Mouse (Mus musculus): Measurements from ENCODE around the gene Tbc1d10b. TPM values are rescaled to one million over a fixed set of nuclear protein-coding genes. Genes with fewer than 3 reads are reported as not detected.

The Tbc1d10b gene
- total and polyA plus RNA-seq, 3 experiments: 37.4 to 70.3 TPM; not detected in 1

GRCm38 (mm10) chr7:127192989-127193388 lies 15.3 kb downstream of the Tbc1d10b start:
- H3K27ac ChIP-seq (ENCODE audit: control insufficient read depth, low read depth, low read length): no peak overlapping the region
- peaks cover 14% of the 10 kb centered on the region for H3K79me2 ChIP-seq (ENCODE audit: control insufficient read depth, insufficient read depth, low read length, poor library complexity)
- no peak for TF ChIP-seq HCFC1 (IDR thresholded peaks at IDR 0.05; ENCODE audit: low read depth, low read length)
- no peak for TF ChIP-seq MAFK (IDR thresholded peaks at IDR 0.05; ENCODE audit: borderline replicate concordance, low read depth, low read length)
- no peak for TF ChIP-seq SMC3 (IDR thresholded peaks at IDR 0.05; ENCODE audit: low read depth, low read length)
- TF ChIP-seq MEF2A (IDR thresholded peaks at IDR 0.05; ENCODE audit: extremely low read depth, insufficient replicate concordance, low read depth, low read length, poor library complexity, severe bottlenecking): no peak
- TF ChIP-seq MAX (IDR thresholded peaks at IDR 0.05; ENCODE audit: low read length): no peak
- no peak for TF ChIP-seq TCF12 (IDR thresholded peaks at IDR 0.05; ENCODE audit: low read depth, low read length)
- no peak for TF ChIP-seq ZNF384 (IDR thresholded peaks at IDR 0.05; ENCODE audit: low read depth, low read length)
- no peak for TF ChIP-seq POLR2AphosphoS2 (IDR thresholded peaks at IDR 0.05; ENCODE audit: low read length)
- no peak for TF ChIP-seq RCOR1 (IDR thresholded peaks at IDR 0.05; ENCODE audit: low read depth, low read length)
- TF ChIP-seq SIN3A (IDR thresholded peaks at IDR 0.05; ENCODE audit: low read length): no peak
- TF ChIP-seq GATA1 (IDR thresholded peaks at IDR 0.05; ENCODE audit: low read depth, low read length): no peak
- TF ChIP-seq POLR2A (IDR thresholded peaks at IDR 0.05; ENCODE audit: control insufficient read depth in 1 of 2, insufficient read depth in 1 of 2, low read depth in 1 of 2, low read length in 2 of 2, poor library complexity in 1 of 2): no peak
- TF ChIP-seq NELFE (IDR thresholded peaks at IDR 0.05; ENCODE audit: low read depth, low read length): no peak
- TF ChIP-seq NRF1 (IDR thresholded peaks at IDR 0.05; ENCODE audit: insufficient read depth, low read depth, low read length, poor library complexity, severe bottlenecking): no peak
- TF ChIP-seq MYB (IDR thresholded peaks at IDR 0.05; ENCODE audit: low read depth, low read length): no peak
- no peak for DNase-seq (ENCODE audit: low read depth, low spot score)
- peaks cover 0 to 12% of the 10 kb centered on the region in 2 experiments; a peak in 2 of 4 replicates for H3K36me3 ChIP-seq (ENCODE audit: control insufficient read depth in 1 of 2, insufficient read depth in 2 of 2, low read length in 2 of 2)
- peaks cover 0 to 12% of the 10 kb centered on the region in 2 experiments; a peak in 2 of 4 replicates for H3K4me1 ChIP-seq (ENCODE audit: control insufficient read depth in 1 of 2, insufficient read depth in 2 of 2, low read length in 2 of 2)
- H3K9me3 ChIP-seq (replicated peaks; ENCODE audit: insufficient read depth, low read length): no peaks in the 10 kb centered on the region
- H3K9ac ChIP-seq (ENCODE audit: control insufficient read depth, low read depth, low read length, poor library complexity, severe bottlenecking): no peak overlapping the region
- H3K27me3 ChIP-seq (ENCODE audit: control insufficient read depth in 1 of 2, insufficient read depth in 2 of 2, low read length in 2 of 2): no peaks in the 10 kb centered on the region
- no peak overlapping the region for H3K4me3 ChIP-seq (ENCODE audit: control insufficient read depth in 1 of 2, insufficient read depth in 1 of 2, low read depth in 2 of 2, low read length in 2 of 2)

- Histone ChIP-seq H3K36me3 (ENCODE audit: control insufficient read depth in 1 of 2, insufficient read depth in 2 of 2, low read length in 2 of 2) (peaks cover 0 to 10% of the 10 kb centered on the region in 2 experiments; a peak in 2 of 4 replicates), H3K4me3 (ENCODE audit: control insufficient read depth in 1 of 2, insufficient read depth in 1 of 2, low read depth in 2 of 2, low read length in 2 of 2) (no peak overlapping the region), H3K4me1 (ENCODE audit: control insufficient read depth in 1 of 2, insufficient read depth in 2 of 2, low read length in 2 of 2) (peaks cover 0 to 6% of the 10 kb centered on the region in 2 experiments; a peak in 3 of 4 replicates), H3K79me2 (ENCODE audit: control insufficient read depth, insufficient read depth, low read length, poor library complexity) (peaks cover 14% of the 10 kb centered on the region), H3K9ac (ENCODE audit: control insufficient read depth, low read depth, low read length, poor library complexity, severe bottlenecking) (no peak overlapping the region), H3K27ac (ENCODE audit: control insufficient read depth, low read depth, low read length) (no peak overlapping the region), H3K9me3 (replicated peaks; ENCODE audit: insufficient read depth, low read length) (no peaks in the 10 kb centered on the region), H3K27me3 (ENCODE audit: control insufficient read depth in 1 of 2, insufficient read depth in 2 of 2, low read length in 2 of 2) (no peaks in the 10 kb centered on the region)
- DNase-seq (ENCODE audit: low read depth, low spot score): no peak
- TF ChIP-seq EP300 (IDR thresholded peaks at IDR 0.05; ENCODE audit: low read depth in 1 of 2, low read length in 2 of 2): no peak
- TF ChIP-seq GATA1 (IDR thresholded peaks at IDR 0.05; ENCODE audit: low read depth, low read length): no peak
- no peak for TF ChIP-seq KAT2A (conservative IDR thresholded peaks at IDR 0.05; ENCODE audit: low read depth, low read length)
- TF ChIP-seq ZNF384 (IDR thresholded peaks at IDR 0.05; ENCODE audit: low read depth, low read length): no peak
- no peak for TF ChIP-seq ETS1 (IDR thresholded peaks at IDR 0.05; ENCODE audit: low read depth, low read length)
- no peak for TF ChIP-seq RCOR1 (IDR thresholded peaks at IDR 0.05; ENCODE audit: low read depth, low read length)
Measured at GRCm38 (mm10) chr7:127190672-127191071, 17.6 kb downstream of the Tbc1d10b start.

Data from MEL (cell line).